ENCODE assay signal across 12 mouse cellular contexts in genomic region chr10:93915531-93916275, GRCm38 (mm10). TPM values are rescaled to one million over a fixed set of nuclear protein-coding genes. Genes with fewer than 3 reads are reported as not detected.
DNase-seq lines count a peak whose midpoint lies in the region; ATAC-seq and TF ChIP-seq lines count a peak whose summit lies in the region.
"Had no signal": no experiment of that assay in that cellular context is flagged by ENCODE, and none has a peak within 500 bp of the region (broad histone marks: within the 10 kb centered on the region; RNA-seq: fewer than 3 reads in every experiment).

No protein-coding gene starts in this region.

- ATAC-seq in hindbrain, embryonic 13.5 days (ENCODE audit: low FRiP score), result no peak
- ATAC-seq in CD4-positive, CD25-positive, alpha-beta regulatory T cell, adult 4 months, result peak; percentile 32
- ATAC-seq in forebrain, embryonic 11.5 days (replicated peaks; ENCODE audit: low FRiP score), result no peak; the same call in 1 of the 2 replicates
- no peak for ATAC-seq in megakaryocyte progenitor cell, adult 5-6 weeks (replicated peaks; ENCODE audit: poor library complexity)
- ATAC-seq: intestine, embryonic 15.5 days had no signal

- no peak for TF ChIP-seq POLR2A in lung, adult 2 months (IDR thresholded peaks at IDR 0.05; ENCODE audit: borderline replicate concordance, extremely low read depth, low read depth, low read length)

- no peaks in the 10 kb centered on the region for H3K9me3 ChIP-seq in hindbrain, embryonic 10.5 days
- H3K9me3 ChIP-seq in hindbrain, embryonic 13.5 days, result no peaks in the 10 kb centered on the region
- no peaks in the 10 kb centered on the region for H3K9me3 ChIP-seq in forebrain, embryonic 11.5 days (ENCODE audit: control insufficient read depth, low read length)
- H3K9me3 ChIP-seq: intestine, embryonic 15.5 days had no signal

- H3K4me2 ChIP-seq in hindbrain, embryonic 13.5 days, result no peak overlapping the region
- peak overlapping the region; percentile 29 for H3K4me2 ChIP-seq in forebrain, embryonic 11.5 days (ENCODE audit: low read depth, low read length, severe bottlenecking)
- H3K4me2 ChIP-seq: intestine, embryonic 15.5 days; liver, embryonic 11.5 days had no signal

- 0 out of 2 replicates have a peak overlapping the region, but pooled peaks have one; percentile 13 for H3K4me3 ChIP-seq in hindbrain, embryonic 10.5 days
- H3K4me3 ChIP-seq in hindbrain, embryonic 13.5 days, result no peak overlapping the region
- H3K4me3 ChIP-seq in forebrain, embryonic 11.5 days (ENCODE audit: low read depth, low read length), result no peak overlapping the region
- no peak overlapping the region for H3K4me3 ChIP-seq in lung, adult 2 months (replicated peaks; ENCODE audit: extremely low read depth, low read depth, low read length)
- H3K4me3 ChIP-seq: intestine, embryonic 15.5 days had no signal

- no peak for DNase-seq in hindbrain, embryonic 10.5 days (ENCODE audit: low spot score)
- no peak for DNase-seq in forebrain, embryonic 11.5 days (ENCODE audit: low spot score)
- DNase-seq in naive thymus-derived CD4-positive, alpha-beta T cell, adult 2 months (ENCODE audit: low read depth), result peak; percentile 18
- DNase-seq in spleen, postnatal 10 days (ENCODE audit: low spot score in 2 of 2), result no peak
- DNase-seq in lung, adult 2 months, result no peak
- DNase-seq: cerebellum, adult 9-10 months; right cerebral cortex, postnatal 4 days had no signal

- H3K4me1 ChIP-seq in hindbrain, embryonic 10.5 days (replicated peaks), result peaks cover 16% of the 10 kb centered on the region
- 0 out of 2 replicates have a peak, but pooled peaks cover 3% of the 10 kb centered on the region for H3K4me1 ChIP-seq in hindbrain, embryonic 13.5 days (replicated peaks)
- H3K4me1 ChIP-seq in forebrain, embryonic 11.5 days (replicated peaks; ENCODE audit: control insufficient read depth, insufficient read depth, low read length), result peaks cover 6% of the 10 kb centered on the region; the same call in 1 of the 2 replicates
- H3K4me1 ChIP-seq in lung, adult 2 months (ENCODE audit: control insufficient read depth, insufficient read depth, low read length), result peaks cover 19% of the 10 kb centered on the region

- 45% methylated on average over 11 of the region's 11 CpGs for WGBS in hindbrain, embryonic 10.5 days
- 44% methylated on average over 11 of the region's 11 CpGs for WGBS in hindbrain, embryonic 13.5 days
- 22% methylated on average over 11 of the region's 11 CpGs for WGBS in forebrain, embryonic 11.5 days
- WGBS in lung, adult 2 months, result 60% methylated on average over 11 of the region's 11 CpGs

- no peak overlapping the region for H3K27ac ChIP-seq in hindbrain, embryonic 10.5 days
- H3K27ac ChIP-seq in hindbrain, embryonic 13.5 days, result no peak overlapping the region
- no peak overlapping the region for H3K27ac ChIP-seq in forebrain, embryonic 11.5 days (ENCODE audit: low read depth, low read length)
- H3K27ac ChIP-seq: intestine, embryonic 15.5 days had no signal

- no peaks in the 10 kb centered on the region for H3K36me3 ChIP-seq in hindbrain, embryonic 10.5 days
- no peaks in the 10 kb centered on the region for H3K36me3 ChIP-seq in hindbrain, embryonic 13.5 days
- no peaks in the 10 kb centered on the region for H3K36me3 ChIP-seq in forebrain, embryonic 11.5 days (ENCODE audit: control insufficient read depth, insufficient read depth, low read length)
- H3K36me3 ChIP-seq: intestine, embryonic 15.5 days had no signal

- 0 out of 2 replicates have a peak, but pooled peaks cover 5% of the 10 kb centered on the region for H3K27me3 ChIP-seq in hindbrain, embryonic 10.5 days (ENCODE audit: insufficient read depth, poor library complexity, severe bottlenecking)
- H3K27me3 ChIP-seq in hindbrain, embryonic 13.5 days, result no peaks in the 10 kb centered on the region
- H3K27me3 ChIP-seq in forebrain, embryonic 11.5 days (ENCODE audit: control insufficient read depth, insufficient read depth, low read length), result no peaks in the 10 kb centered on the region
- H3K27me3 ChIP-seq: intestine, embryonic 15.5 days had no signal

- H3K9ac ChIP-seq in hindbrain, embryonic 13.5 days, result no peak overlapping the region
- no peak overlapping the region for H3K9ac ChIP-seq in forebrain, embryonic 11.5 days (ENCODE audit: low read length)
- H3K9ac ChIP-seq: intestine, embryonic 15.5 days had no signal

- no peak for TF ChIP-seq CTCF in lung, adult 2 months (IDR thresholded peaks at IDR 0.05; ENCODE audit: insufficient read depth, low read length)

RNA-seq across cellular contexts. Expression of gene Metap2, which starts 18.8 kb away (rescaled TPM):
- polyA plus RNA-seq in hindbrain, embryonic 10.5 days (2016; fragmentation: Nextera tagmentation; extraction: Ambion mirVana), result 198 and 220 TPM in 2 replicates
- 182 and 184 TPM in 2 replicates for polyA plus RNA-seq in hindbrain, embryonic 13.5 days (2015; fragmentation: Nextera tagmentation; extraction: Ambion mirVana)
- 100 to 1,000 TPM; 169 to 171 TPM for polyA plus RNA-seq in CD4-positive, CD25-positive, alpha-beta regulatory T cell, adult 4 months (2017; shearing (Covaris generic))
- 237 and 241 TPM in 2 replicates for polyA plus RNA-seq in forebrain, embryonic 11.5 days (2014; fragmentation: Nextera tagmentation; extraction: Ambion mirVana)
- 32.1 and 42.0 TPM in 2 replicates for polyA plus RNA-seq in lung, adult 2 months (2012; rRNA removed)
- 379 and 381 TPM in 2 replicates for total RNA-seq in megakaryocyte progenitor cell, adult 5-6 weeks (2015)
- 286 and 389 TPM in 2 replicates for total RNA-seq in megakaryocyte progenitor cell, adult 5-6 weeks (2017)
